Mouse (Mus musculus) forebrain, embryonic 16.5 days (tissue): ENCODE results near the gene Rassf3. TPM values are rescaled to one million over a fixed set of nuclear protein-coding genes. Genes with fewer than 3 reads are reported as not detected.

Source experiments
- polyA plus RNA-seq: library from polyadenylated mRNA; unstranded; fragments of >200 nt; fragmentation: Nextera tagmentation; extraction: Ambion mirVana; gene quantifications from 2 replicates; pipeline ENCODE4 v1.2.1, GENCODE M21; 2015

Gene Rassf3
- polyA plus RNA-seq, 1 experiment from 2014 or later = 4.1 TPM

Other genes with a start within 250 kb of the Rassf3 start
- 11.5 and 12.5 TPM in 2 replicates for gene Tbc1d30, start 125.1 kb downstream of the Rassf3 start, polyA plus RNA-seq
- 35.2 and 35.6 TPM in 2 replicates for gene Gns, start 111.3 kb downstream of the Rassf3 start, polyA plus RNA-seq
- 38.4 and 42.7 TPM in 2 replicates for gene Tbk1, start 110.4 kb upstream of the Rassf3 start, polyA plus RNA-seq
- 38.4 and 49.3 TPM in 2 replicates for gene Xpot, start 150.0 kb upstream of the Rassf3 start, polyA plus RNA-seq
- 0.27 and 0.40 TPM in 2 replicates for gene D930020B18Rik, start 165.2 kb upstream of the Rassf3 start, polyA plus RNA-seq